Mouse (Mus musculus): ENCODE measurements around the gene BC067074. TPM values are rescaled to one million over a fixed set of nuclear protein-coding genes. Genes with fewer than 3 reads are reported as not detected.
"Not testable (repeated sequence)": the region's sequence is repeated elsewhere in the genome, so short reads cannot be mapped to it uniquely, and the experiment has no call there.

BC067074 gene
- polyA plus RNA-seq, 1 experiment from 2014 or later: 6.0 TPM

DNA sequence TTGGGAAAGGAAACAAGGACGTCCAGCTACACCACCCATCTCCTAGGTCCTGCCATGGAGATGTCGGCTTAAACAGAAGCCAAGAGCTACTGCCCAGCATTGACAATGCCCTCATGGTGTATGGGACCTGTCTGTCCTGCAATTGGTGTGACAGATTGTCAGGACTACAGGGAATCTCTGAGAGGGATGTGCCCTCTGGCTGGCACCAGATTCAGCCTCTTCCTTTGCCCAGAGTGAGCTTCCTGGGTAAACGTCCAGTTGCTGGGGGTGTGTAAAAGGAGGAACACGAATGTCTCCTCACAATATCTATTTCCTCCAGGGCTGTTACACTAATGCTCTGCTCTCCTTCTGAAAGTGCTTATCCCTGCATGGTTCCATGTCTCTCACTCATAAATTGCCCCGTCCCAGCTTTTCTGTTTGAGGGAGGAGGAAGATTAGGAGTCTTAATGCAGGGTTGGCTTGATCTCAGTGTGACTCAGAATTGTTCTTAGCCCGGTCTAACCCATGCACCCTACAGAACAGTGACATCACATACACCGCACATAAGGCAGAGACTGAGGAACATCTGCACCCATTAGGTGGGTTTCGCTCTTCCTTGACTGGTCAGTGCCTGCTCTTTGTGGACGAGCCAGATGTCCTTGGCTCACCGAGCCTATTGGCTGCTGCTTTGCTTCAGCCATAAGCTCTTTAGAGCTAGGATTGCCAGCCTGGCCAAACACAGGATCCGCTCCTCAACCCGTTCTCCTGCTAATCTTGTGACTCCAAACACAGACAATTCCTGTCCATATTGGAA, 80.5 kb downstream of the BC067074 start:
- Histone ChIP-seq H3K9ac (replicated peaks; ENCODE audit: low read depth, low read length) (no peak overlapping the region), H3K4me1 (ENCODE audit: control insufficient read depth, insufficient read depth, low read length) (no peaks in the 10 kb centered on the region), H3K36me3 (ENCODE audit: control insufficient read depth, insufficient read depth, low read length) (no peaks in the 10 kb centered on the region), H3K27ac (ENCODE audit: low read length) (no peak overlapping the region), H3K27me3 (ENCODE audit: control insufficient read depth, insufficient read depth, low read length) (no peaks in the 10 kb centered on the region), H3K4me3 (ENCODE audit: low read depth, low read length) (no peak overlapping the region), H3K4me2 (replicated peaks; ENCODE audit: low read depth, low read length) (no peak overlapping the region), H3K9me3 (ENCODE audit: control insufficient read depth, low read depth, low read length) (no peaks in the 10 kb centered on the region)
- 78% methylated on average over 12 of the region's 12 CpGs for WGBS
- no peak for ATAC-seq (ENCODE audit: insufficient number of reproducible peaks, insufficient read depth, low FRiP score, low read depth)

DNA sequence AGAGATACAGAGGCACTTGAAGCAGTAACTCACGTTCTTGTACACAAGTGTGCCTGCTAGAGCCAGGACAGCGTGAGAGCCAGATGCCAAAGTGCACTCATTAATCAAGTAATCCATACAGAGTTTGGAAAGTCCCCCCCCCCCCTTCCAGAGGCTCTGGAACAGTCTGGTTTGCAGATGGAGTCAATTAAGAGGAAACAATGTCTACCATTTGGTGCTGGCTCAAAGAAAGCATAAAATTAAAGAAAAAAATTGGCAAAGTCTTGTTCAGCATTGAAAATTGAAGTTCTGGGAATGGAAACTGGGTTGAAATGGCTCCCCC, 81.1 kb downstream of the BC067074 start:
- no peaks in the 10 kb centered on the region for H3K4me1 ChIP-seq (ENCODE audit: control insufficient read depth, insufficient read depth, low read length)
- no peak overlapping the region for H3K4me2 ChIP-seq (replicated peaks; ENCODE audit: low read depth, low read length)
- WGBS: 18% methylated on average over 2 of the region's 2 CpGs
- ATAC-seq (ENCODE audit: insufficient number of reproducible peaks, insufficient read depth, low FRiP score, low read depth): no peak; the same call in 1 of the 2 replicates
- no peaks in the 10 kb centered on the region for H3K36me3 ChIP-seq (ENCODE audit: control insufficient read depth, insufficient read depth, low read length)
- no peaks in the 10 kb centered on the region for H3K9me3 ChIP-seq (ENCODE audit: control insufficient read depth, low read depth, low read length)
- H3K27ac ChIP-seq (ENCODE audit: low read length): no peak overlapping the region
- no peak overlapping the region for H3K9ac ChIP-seq (replicated peaks; ENCODE audit: low read depth, low read length)
- H3K27me3 ChIP-seq (ENCODE audit: control insufficient read depth, insufficient read depth, low read length): no peaks in the 10 kb centered on the region
- H3K4me3 ChIP-seq (ENCODE audit: low read depth, low read length): no peak overlapping the region

DNA sequence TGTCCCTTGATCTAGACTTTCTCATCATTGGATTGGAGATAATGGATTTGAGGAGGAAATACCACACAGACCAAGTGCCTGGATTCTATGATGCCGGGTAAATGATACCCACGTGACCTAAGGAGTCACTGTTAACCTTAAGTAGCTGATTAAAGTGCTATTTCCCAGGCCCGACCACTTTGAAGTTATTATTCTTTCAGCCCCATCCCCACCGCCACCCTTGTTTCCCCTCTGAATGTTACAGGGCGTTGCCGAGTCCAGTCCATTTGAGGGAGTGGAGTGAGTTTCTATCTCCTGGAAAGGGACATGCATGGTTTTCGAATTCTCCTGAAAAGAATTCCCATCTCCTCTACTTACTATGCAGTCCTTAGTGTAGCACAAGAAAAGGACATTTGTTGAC, 84.7 kb downstream of the BC067074 start:
- ATAC-seq (ENCODE audit: insufficient number of reproducible peaks, insufficient read depth, low FRiP score, low read depth): no peak

DNA sequence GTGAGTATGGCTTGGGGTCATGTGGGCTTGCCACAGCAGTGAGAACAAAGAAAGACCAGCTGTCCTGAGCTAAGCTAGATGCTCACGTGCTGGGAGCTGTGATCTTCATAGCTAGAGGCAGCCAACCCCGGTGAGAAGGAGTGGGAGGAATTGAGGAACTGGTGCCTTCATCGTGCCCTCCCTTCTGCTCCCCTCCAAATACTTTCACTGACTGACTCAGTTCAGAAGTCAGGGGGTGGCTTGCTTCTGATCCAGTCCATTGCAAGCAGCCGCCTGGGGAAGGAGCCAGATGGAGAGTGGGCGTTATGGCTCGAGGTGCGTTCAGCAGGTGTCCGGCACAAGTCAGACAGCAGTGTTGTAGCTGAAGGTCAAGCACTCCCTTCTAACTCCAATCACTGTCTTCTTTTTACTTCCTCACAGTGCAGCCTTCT, 86.0 kb downstream of the BC067074 start:
- Histone ChIP-seq H3K4me3 (ENCODE audit: low read depth, low read length) (no peak overlapping the region), H3K9ac (replicated peaks; ENCODE audit: low read depth, low read length) (no peak overlapping the region), H3K9me3 (ENCODE audit: control insufficient read depth, low read depth, low read length) (no peaks in the 10 kb centered on the region), H3K27me3 (ENCODE audit: control insufficient read depth, insufficient read depth, low read length) (no peaks in the 10 kb centered on the region), H3K27ac (ENCODE audit: low read length) (no peak overlapping the region), H3K4me1 (ENCODE audit: control insufficient read depth, insufficient read depth, low read length) (0 out of 2 replicates have a peak, but pooled peaks cover 6% of the 10 kb centered on the region), H3K36me3 (ENCODE audit: control insufficient read depth, insufficient read depth, low read length) (no peaks in the 10 kb centered on the region), H3K4me2 (replicated peaks; ENCODE audit: low read depth, low read length) (no peak overlapping the region)
- no peak for ATAC-seq (ENCODE audit: insufficient number of reproducible peaks, insufficient read depth, low FRiP score, low read depth)
- WGBS: 74% methylated on average over 8 of the region's 8 CpGs

More for the DNA sequence above, 84.7 kb downstream of the BC067074 start:
- H3K36me3 ChIP-seq (ENCODE audit: control insufficient read depth, insufficient read depth, low read length): no peaks in the 10 kb centered on the region
- no peak overlapping the region for H3K27ac ChIP-seq (ENCODE audit: low read length)
- no peak overlapping the region for H3K9ac ChIP-seq (replicated peaks; ENCODE audit: low read depth, low read length)
- no peaks in the 10 kb centered on the region for H3K27me3 ChIP-seq (ENCODE audit: control insufficient read depth, insufficient read depth, low read length)
- no peaks in the 10 kb centered on the region for H3K9me3 ChIP-seq (ENCODE audit: control insufficient read depth, low read depth, low read length)
- WGBS: 83% methylated on average over 7 of the region's 7 CpGs
- 0 out of 2 replicates have a peak, but pooled peaks cover 6% of the 10 kb centered on the region for H3K4me1 ChIP-seq (ENCODE audit: control insufficient read depth, insufficient read depth, low read length)
- no peak overlapping the region for H3K4me3 ChIP-seq (ENCODE audit: low read depth, low read length)
- no peak overlapping the region for H3K4me2 ChIP-seq (replicated peaks; ENCODE audit: low read depth, low read length)

DNA sequence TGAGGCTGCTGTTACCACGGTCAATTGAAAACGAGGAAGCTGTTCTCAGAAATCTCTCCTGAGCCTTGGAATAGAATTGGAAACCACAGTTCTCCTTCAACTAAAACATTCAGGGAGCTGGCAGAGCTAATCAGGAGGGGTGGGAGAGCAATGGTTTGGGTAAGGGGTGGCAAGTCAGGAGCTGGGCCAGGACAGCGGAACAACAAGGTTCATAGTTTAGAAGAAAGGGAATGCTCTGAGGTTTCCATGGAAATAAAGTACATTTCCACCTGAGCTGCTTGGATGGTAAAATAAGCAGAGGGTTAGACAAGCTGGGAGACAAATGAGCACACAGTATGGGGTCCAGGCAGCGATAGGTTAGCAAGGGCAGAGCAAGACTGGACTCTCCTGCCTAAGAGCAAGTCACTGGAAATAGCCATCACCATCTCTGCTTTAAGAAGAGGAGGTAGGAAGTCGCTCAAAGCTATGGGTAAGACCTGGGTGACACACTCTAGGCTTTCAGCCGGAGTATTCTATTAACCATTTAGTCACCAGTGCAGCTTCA, 86.9 kb downstream of the BC067074 start:
- no peak for ATAC-seq (ENCODE audit: insufficient number of reproducible peaks, insufficient read depth, low FRiP score, low read depth)
- no peak overlapping the region for H3K4me2 ChIP-seq (replicated peaks; ENCODE audit: low read depth, low read length)

DNA sequence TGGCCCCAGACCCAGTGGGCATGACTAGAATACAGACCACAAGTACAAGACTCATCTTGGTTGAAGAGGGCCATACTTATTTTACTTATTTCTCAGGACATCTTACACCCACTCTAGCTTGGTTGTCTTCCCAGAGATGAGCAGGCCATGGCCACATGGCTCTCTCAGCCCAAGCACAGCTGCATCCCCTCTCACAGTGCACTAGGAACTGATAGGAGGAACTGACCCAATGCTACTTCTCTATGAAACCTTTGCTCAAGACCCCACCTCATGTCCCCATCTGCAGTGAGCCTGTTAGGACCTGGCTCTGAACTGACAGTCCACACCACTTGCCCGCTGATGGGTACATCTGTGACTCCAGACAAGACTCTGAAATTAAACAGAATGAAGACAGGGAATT, 88.8 kb downstream of the BC067074 start:
- no peaks in the 10 kb centered on the region for H3K27me3 ChIP-seq (ENCODE audit: control insufficient read depth, insufficient read depth, low read length)
- H3K4me2 ChIP-seq (replicated peaks; ENCODE audit: low read depth, low read length): no peak overlapping the region
- H3K27ac ChIP-seq (ENCODE audit: low read length): no peak overlapping the region
- H3K36me3 ChIP-seq (ENCODE audit: control insufficient read depth, insufficient read depth, low read length): no peaks in the 10 kb centered on the region
- H3K4me3 ChIP-seq (ENCODE audit: low read depth, low read length): no peak overlapping the region
- 70% methylated on average over 1 of the region's 1 CpGs for WGBS
- no peak for ATAC-seq (ENCODE audit: insufficient number of reproducible peaks, insufficient read depth, low FRiP score, low read depth)
- H3K4me1 ChIP-seq (ENCODE audit: control insufficient read depth, insufficient read depth, low read length): 0 out of 2 replicates have a peak, but pooled peaks cover 6% of the 10 kb centered on the region
- no peak overlapping the region for H3K9ac ChIP-seq (replicated peaks; ENCODE audit: low read depth, low read length)
- H3K9me3 ChIP-seq (ENCODE audit: control insufficient read depth, low read depth, low read length): no peaks in the 10 kb centered on the region

More for the DNA sequence above, 86.9 kb downstream of the BC067074 start:
- 41% methylated on average over 6 of the region's 6 CpGs for WGBS
- Histone ChIP-seq H3K36me3 (ENCODE audit: control insufficient read depth, insufficient read depth, low read length) (no peaks in the 10 kb centered on the region), H3K27ac (ENCODE audit: low read length) (no peak overlapping the region), H3K4me1 (ENCODE audit: control insufficient read depth, insufficient read depth, low read length) (0 out of 2 replicates have a peak, but pooled peaks cover 6% of the 10 kb centered on the region), H3K9ac (replicated peaks; ENCODE audit: low read depth, low read length) (no peak overlapping the region), H3K9me3 (ENCODE audit: control insufficient read depth, low read depth, low read length) (no peaks in the 10 kb centered on the region), H3K27me3 (ENCODE audit: control insufficient read depth, insufficient read depth, low read length) (no peaks in the 10 kb centered on the region), H3K4me3 (ENCODE audit: low read depth, low read length) (no peak overlapping the region)

DNA sequence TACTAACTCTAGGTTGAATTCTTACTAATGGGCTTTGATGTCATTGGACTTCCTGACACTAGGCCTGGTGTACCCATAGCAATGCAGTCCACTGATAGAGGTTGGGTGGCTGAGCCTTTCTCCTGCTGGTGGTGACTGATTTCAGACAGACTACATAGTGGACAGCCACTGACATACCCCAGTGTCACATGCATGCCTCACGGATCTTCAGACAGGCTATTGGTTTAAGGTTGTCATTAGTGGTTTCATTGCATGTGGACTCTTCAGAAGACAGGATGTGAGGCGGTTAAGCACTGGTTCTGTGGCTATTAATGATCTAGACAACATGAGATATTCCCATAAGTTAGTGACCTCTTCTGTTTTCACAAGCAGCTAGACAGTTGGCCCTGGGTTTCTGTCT, 89.2 kb downstream of the BC067074 start:
- Histone ChIP-seq H3K27me3 (ENCODE audit: control insufficient read depth, insufficient read depth, low read length) (no peaks in the 10 kb centered on the region), H3K4me3 (ENCODE audit: low read depth, low read length) (no peak overlapping the region), H3K9me3 (ENCODE audit: control insufficient read depth, low read depth, low read length) (no peaks in the 10 kb centered on the region), H3K4me1 (ENCODE audit: control insufficient read depth, insufficient read depth, low read length) (0 out of 2 replicates have a peak, but pooled peaks cover 6% of the 10 kb centered on the region), H3K36me3 (ENCODE audit: control insufficient read depth, insufficient read depth, low read length) (no peaks in the 10 kb centered on the region), H3K27ac (ENCODE audit: low read length) (no peak overlapping the region), H3K9ac (replicated peaks; ENCODE audit: low read depth, low read length) (no peak overlapping the region), H3K4me2 (replicated peaks; ENCODE audit: low read depth, low read length) (no peak overlapping the region)
- WGBS: 88% methylated on average over 2 of the region's 2 CpGs
- no peak for ATAC-seq (ENCODE audit: insufficient number of reproducible peaks, insufficient read depth, low FRiP score, low read depth)

DNA sequence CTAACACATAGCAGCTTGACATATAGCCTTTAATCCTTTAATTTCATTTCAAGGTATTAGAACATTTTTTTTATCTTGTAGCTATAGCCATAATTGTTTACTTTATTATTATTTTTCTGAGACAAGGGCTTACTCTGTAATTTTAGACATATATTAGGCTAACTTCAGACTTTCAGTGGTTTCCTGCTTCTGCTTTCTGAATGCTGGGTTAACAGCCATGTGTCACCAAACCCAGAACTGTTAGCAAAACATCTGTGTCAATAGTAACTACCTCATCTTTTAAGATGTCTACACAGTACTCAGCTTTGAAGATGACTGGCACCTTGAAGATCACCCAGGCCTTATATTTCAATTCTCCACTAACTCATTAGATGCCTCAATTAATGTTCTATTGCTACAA, 89.8 kb downstream of the BC067074 start:
- not testable (repeated sequence) for H3K4me3 ChIP-seq (ENCODE audit: low read depth, low read length); H3K9me3 ChIP-seq (ENCODE audit: control insufficient read depth, low read depth, low read length); H3K27me3 ChIP-seq (ENCODE audit: control insufficient read depth, insufficient read depth, low read length); H3K4me1 ChIP-seq (ENCODE audit: control insufficient read depth, insufficient read depth, low read length); H3K36me3 ChIP-seq (ENCODE audit: control insufficient read depth, insufficient read depth, low read length); H3K4me2 ChIP-seq (replicated peaks; ENCODE audit: low read depth, low read length); H3K9ac ChIP-seq (replicated peaks; ENCODE audit: low read depth, low read length); ATAC-seq (ENCODE audit: insufficient number of reproducible peaks, insufficient read depth, low FRiP score, low read depth); H3K27ac ChIP-seq (ENCODE audit: low read length)

Measured in stomach, embryonic 14.5 days (tissue).